Mouse (Mus musculus) liver, embryonic 14.5 days (tissue): ENCODE data around the gene Nucks1. TPM values are rescaled to one million over a fixed set of nuclear protein-coding genes. Genes with fewer than 3 reads are reported as not detected.

Experiments used
- ATAC-seq: fragments of 200-750 bp; cut with Nextera tagmentation; 2 replicates; pipeline ENCODE4 v1.8.0; 2017; ENCODE audit warnings: moderate number of reproducible peaks, mild to moderate bottlenecking, moderate library complexity; ENCODE audit not compliant: insufficient read depth
- DNase-seq, 3 experiments: peaks; one replicate each; pipeline ENCODE4 v3.0.0-alpha.2; 2012 to 2013; ENCODE audit warnings: low read depth in 3 of 3, low spot score in 3 of 3
- H3K27ac ChIP-seq: fragments of 300-500 bp; sonication (generic); 2 replicates; pipeline ENCODE4 v1.5.1; 2014; ENCODE audit warnings: moderate library complexity, mild to moderate bottlenecking, control low read depth, inconsistent platforms
- H3K27me3 ChIP-seq: fragments of 300-500 bp; sonication (generic); 2 replicates; pipeline ENCODE4 v1.6.1; 2014; ENCODE audit warnings: mild to moderate bottlenecking, low read length, moderate library complexity; ENCODE audit not compliant: control insufficient read depth, insufficient read depth
- H3K36me3 ChIP-seq: fragments of 300-500 bp; sonication (generic); replicated peaks from 2 replicates; pipeline ENCODE4 v1.6.1; 2014; ENCODE audit warnings: low read depth; ENCODE audit not compliant: control insufficient read depth, insufficient read depth
- H3K4me1 ChIP-seq, 2 experiments: fragments of 200-500 bp in 1 of 2; fragments of 300-500 bp in 1 of 2; sonication (generic) in 1 of 2; replicated peaks; 2 replicates each; pipeline ENCODE4 v1.6.1; 2012 to 2014; ENCODE audit warnings: antibody characterized with exemption in 1 of 2, inconsistent platforms in 1 of 2, low read length in 1 of 2; ENCODE audit not compliant: control insufficient read depth in 2 of 2, insufficient read depth in 2 of 2
- H3K4me2 ChIP-seq: fragments of 300-500 bp; sonication (generic); 2 replicates; pipeline ENCODE4 v1.6.1; 2014; ENCODE audit warnings: low read depth, mild to moderate bottlenecking, control low read depth, moderate library complexity
- H3K4me3 ChIP-seq, 2 experiments: fragments of 200-500 bp in 1 of 2; fragments of 300-500 bp in 1 of 2; sonication (generic) in 1 of 2; 2 replicates each; pipeline ENCODE4 v1.5.1; 2012 to 2014; ENCODE audit warnings: low read depth in 2 of 2, low read length in 2 of 2, mild to moderate bottlenecking in 2 of 2, control low read depth in 1 of 2, inconsistent platforms in 1 of 2, moderate library complexity in 1 of 2; ENCODE audit not compliant: insufficient read depth in 1 of 2
- H3K9ac ChIP-seq: fragments of 300-500 bp; sonication (generic); replicated peaks from 2 replicates; pipeline ENCODE4 v1.6.1; 2014; ENCODE audit warnings: mild to moderate bottlenecking, control low read depth, moderate library complexity
- H3K9me3 ChIP-seq: fragments of 300-500 bp; sonication (generic); 2 replicates; pipeline ENCODE4 v1.6.1; 2016; ENCODE audit warnings: low read length, mixed read lengths; ENCODE audit not compliant: control insufficient read depth
- CTCF ChIP-seq: IDR thresholded peaks from 2 replicates; pipeline ENCODE4 v1.5.1; 2016; ENCODE audit warnings: antibody characterized with exemption, low read depth, control low read depth
- EP300 ChIP-seq: IDR thresholded peaks from 2 replicates; pipeline ENCODE4 v1.6.1; 2016; ENCODE audit warnings: antibody characterized with exemption, low read depth
- WGBS: fragments of 180-500 bp; shearing (Covaris S2); extraction: QIAGEN DNeasy Blood & Tissue Kit; methylation state at CpG from one replicate; pipeline ENCODE4 v1.1.7; 2014; ENCODE audit not compliant: insufficient replicate concordance; 5-methylcytosine and 5-hydroxymethylcytosine counted together
- polyA plus RNA-seq, 2 experiments: library from polyadenylated mRNA; depleted of rRNA in 1 of 2; stranded (reverse) in 1 of 2; unstranded in 1 of 2; fragments of >200 nt; fragmentation: Nextera tagmentation in 1 of 2; extraction: Ambion mirVana in 1 of 2; gene quantifications; 2 replicates each; pipeline versions ENCODE4 v1.2.1 to v1.2.3; 2012 to 2014

The Nucks1 gene
- polyA plus RNA-seq, 2 experiments, result 20.2 to 23.2 TPM

- no peak for TF ChIP-seq EP300
- TF ChIP-seq CTCF, result peak; percentile 95
- 40% methylated on average over 12 of the region's 12 CpGs for WGBS
- Histone ChIP-seq H3K27me3 (no peaks in the 10 kb centered on the region), H3K4me3 (no peak overlapping the region), H3K27ac (no peak overlapping the region), H3K9me3 (no peaks in the 10 kb centered on the region), H3K4me2 (no peak overlapping the region), H3K4me1 (no peaks in the 10 kb centered on the region), H3K9ac (no peak overlapping the region), H3K36me3 (no peaks in the 10 kb centered on the region)
- DNase-seq (peak; percentile 44 to 54 (median 46)), ATAC-seq (peak; percentile 47; the same call in 1 of the 2 replicates)
These were observed 71.2 kb downstream of the Nucks1 start for GRCm38 (mm10) chr1:131981378-131982013.

GRCm38 (mm10) chr1:131982907-131983306 lies 72.6 kb downstream of the Nucks1 start:
- no peak for TF ChIP-seq EP300
- peak; percentile 98 for TF ChIP-seq CTCF
- WGBS, result 4% methylated on average over 5 of the region's 5 CpGs
- DNase-seq (peak; percentile 30 to 54 (median 45)), ATAC-seq (no peak)
- no peak overlapping the region for H3K27ac ChIP-seq
- no peak overlapping the region for H3K4me3 ChIP-seq
- no peaks in the 10 kb centered on the region for H3K27me3 ChIP-seq
- H3K36me3 ChIP-seq, result no peaks in the 10 kb centered on the region
- H3K9me3 ChIP-seq, result no peaks in the 10 kb centered on the region
- H3K9ac ChIP-seq, result no peak overlapping the region
- H3K4me1 ChIP-seq, result no peaks in the 10 kb centered on the region
- no peak overlapping the region for H3K4me2 ChIP-seq

GRCm38 (mm10) chr1:131983806-131984205 lies 73.5 kb downstream of the Nucks1 start:
- ATAC-seq (no peak), DNase-seq (no peak)
- no peak overlapping the region for H3K4me2 ChIP-seq
- no peaks in the 10 kb centered on the region for H3K36me3 ChIP-seq
- TF ChIP-seq EP300, result no peak
- no peak for TF ChIP-seq CTCF
- no peaks in the 10 kb centered on the region for H3K4me1 ChIP-seq
- H3K4me3 ChIP-seq, result no peak overlapping the region
- H3K27me3 ChIP-seq, result no peaks in the 10 kb centered on the region
- H3K9me3 ChIP-seq, result no peaks in the 10 kb centered on the region
- H3K9ac ChIP-seq, result no peak overlapping the region
- 60% methylated on average over 2 of the region's 2 CpGs for WGBS
- no peak overlapping the region for H3K27ac ChIP-seq

Other genes starting within 250 kb of the Nucks1 start
- gene Rab7b, start 221.8 kb upstream of the Nucks1 start, polyA plus RNA-seq (2012; rRNA removed), result 0.32 and 0.42 TPM in 2 replicates
- gene Rab7b, start 221.8 kb upstream of the Nucks1 start, polyA plus RNA-seq (2014; fragmentation: Nextera tagmentation; extraction: Ambion mirVana), result 0.77 and 0.91 TPM in 2 replicates
- gene Slc26a9, start 166.5 kb upstream of the Nucks1 start, polyA plus RNA-seq (2012; rRNA removed), result not detected in 2 replicates
- gene Slc26a9, start 166.5 kb upstream of the Nucks1 start, polyA plus RNA-seq (2014; fragmentation: Nextera tagmentation; extraction: Ambion mirVana), result 0.06 TPM in 1 of 2 replicates, not detected in the other
- 1.7 and 2.0 TPM in 2 replicates for gene Pm20d1, start 113.2 kb upstream of the Nucks1 start, polyA plus RNA-seq (2012; rRNA removed)
- 3.4 and 5.6 TPM in 2 replicates for gene Pm20d1, start 113.2 kb upstream of the Nucks1 start, polyA plus RNA-seq (2014; fragmentation: Nextera tagmentation; extraction: Ambion mirVana)
- 1.3 TPM in 2 replicates for gene Slc41a1, start 83.0 kb upstream of the Nucks1 start, polyA plus RNA-seq (2012; rRNA removed)
- 0.83 and 0.87 TPM in 2 replicates for gene Slc41a1, start 83.0 kb upstream of the Nucks1 start, polyA plus RNA-seq (2014; fragmentation: Nextera tagmentation; extraction: Ambion mirVana)
- gene Rab29, start 43.3 kb upstream of the Nucks1 start, polyA plus RNA-seq (2012; rRNA removed), result 7.3 and 8.3 TPM in 2 replicates
- 10.7 and 11.7 TPM in 2 replicates for gene Rab29, start 43.3 kb upstream of the Nucks1 start, polyA plus RNA-seq (2014; fragmentation: Nextera tagmentation; extraction: Ambion mirVana)
- gene Slc45a3, start 52.4 kb downstream of the Nucks1 start, polyA plus RNA-seq (2012; rRNA removed), result 1.9 and 2.4 TPM in 2 replicates
- 1.8 and 2.5 TPM in 2 replicates for gene Slc45a3, start 52.4 kb downstream of the Nucks1 start, polyA plus RNA-seq (2014; fragmentation: Nextera tagmentation; extraction: Ambion mirVana)
- 8.8 and 9.1 TPM in 2 replicates for gene Elk4, start 97.1 kb downstream of the Nucks1 start, polyA plus RNA-seq (2012; rRNA removed)
- gene Elk4, start 97.1 kb downstream of the Nucks1 start, polyA plus RNA-seq (2014; fragmentation: Nextera tagmentation; extraction: Ambion mirVana), result 8.9 and 12.0 TPM in 2 replicates
- gene Mfsd4a, start 157.5 kb downstream of the Nucks1 start, polyA plus RNA-seq (2012; rRNA removed), result 0.02 TPM in 2 replicates
- 2.6 and 4.1 TPM in 2 replicates for gene Mfsd4a, start 157.5 kb downstream of the Nucks1 start, polyA plus RNA-seq (2014; fragmentation: Nextera tagmentation; extraction: Ambion mirVana)
- gene Cdk18, start 229.2 kb downstream of the Nucks1 start, polyA plus RNA-seq (2012; rRNA removed), result 1.4 and 1.7 TPM in 2 replicates
- gene Cdk18, start 229.2 kb downstream of the Nucks1 start, polyA plus RNA-seq (2014; fragmentation: Nextera tagmentation; extraction: Ambion mirVana), result 0.67 and 1.2 TPM in 2 replicates